Mouse (Mus musculus): ENCODE results near the gene Sox8.

GRCm38 (mm10) chr17:25608137-25608785 lies 37.8 kb upstream of the Sox8 start:
- TF ChIP-seq CTCF (IDR thresholded peaks at IDR 0.05; ENCODE audit: borderline replicate concordance, control insufficient read depth, extremely low read depth, insufficient read depth, low read length, poor library complexity) (no peak), POLR2A (IDR thresholded peaks at IDR 0.05; ENCODE audit: control insufficient read depth, extremely low read depth, insufficient read depth, low read length, poor library complexity) (no peak)
